Mouse (Mus musculus) MEL (cell line): Measurements from ENCODE around the gene Traf5.

Experiments used
- CTCF ChIP-seq, 3 experiments: IDR thresholded peaks in 2 of 3; conservative IDR thresholded peaks in 1 of 3; 2 replicates each; pipeline ENCODE4 v1.5.1; 2011 to 2012; ENCODE audit warnings: low read length in 3 of 3, low read depth in 2 of 3, mild to moderate bottlenecking in 2 of 3, improper control_type of control experiment in 1 of 3, inconsistent platforms in 1 of 3, mixed read lengths in 1 of 3, moderate library complexity in 1 of 3; ENCODE audit not compliant: control insufficient read depth in 1 of 3, insufficient read depth in 1 of 3, poor library complexity in 1 of 3, severe bottlenecking in 1 of 3
- E2F4 ChIP-seq: IDR thresholded peaks from 2 replicates; pipeline ENCODE4 v1.6.1; 2011; ENCODE audit warnings: low read depth, low read length, improper control_type of control experiment, borderline replicate concordance
- EP300 ChIP-seq, 2 experiments: IDR thresholded peaks; 2 replicates each; pipeline ENCODE4 v1.6.1; 2011; ENCODE audit warnings: improper control_type of control experiment in 2 of 2, low read length in 2 of 2, low read depth in 1 of 2, mild to moderate bottlenecking in 1 of 2
- GATA1 ChIP-seq: IDR thresholded peaks from 2 replicates; pipeline ENCODE4 v1.6.1; 2011; ENCODE audit warnings: low read depth, low read length, improper control_type of control experiment
- HCFC1 ChIP-seq: IDR thresholded peaks from 2 replicates; pipeline ENCODE4 v1.6.1; 2012; ENCODE audit warnings: low read depth, mild to moderate bottlenecking, inconsistent platforms, low read length, improper control_type of control experiment, moderate library complexity
- KAT2A ChIP-seq: conservative IDR thresholded peaks from 2 replicates; pipeline ENCODE4 v1.6.1; 2012; ENCODE audit warnings: low read depth, low read length, improper control_type of control experiment, inconsistent platforms
- MAX ChIP-seq: IDR thresholded peaks from 2 replicates; pipeline ENCODE4 v1.6.1; 2011; ENCODE audit warnings: low read length, improper control_type of control experiment
- NELFE ChIP-seq: IDR thresholded peaks from 2 replicates; pipeline ENCODE4 v1.6.1; 2011; ENCODE audit warnings: low read depth, low read length, improper control_type of control experiment
- POLR2A ChIP-seq, 2 experiments: IDR thresholded peaks; 2 replicates each; pipeline ENCODE4 v1.6.1; 2011 to 2012; ENCODE audit warnings: low read length in 2 of 2, mild to moderate bottlenecking in 2 of 2, control low read depth in 1 of 2, improper control_type of control experiment in 1 of 2, low read depth in 1 of 2, moderate library complexity in 1 of 2; ENCODE audit not compliant: control insufficient read depth in 1 of 2, insufficient read depth in 1 of 2, poor library complexity in 1 of 2
- POLR2AphosphoS2 ChIP-seq: IDR thresholded peaks from 2 replicates; pipeline ENCODE4 v1.6.1; 2011; ENCODE audit warnings: low read length, improper control_type of control experiment
- TAL1 ChIP-seq: IDR thresholded peaks from 2 replicates; pipeline ENCODE4 v1.6.1; 2012; ENCODE audit warnings: mild to moderate bottlenecking, inconsistent platforms, low read length, moderate library complexity, mixed read lengths
- UBTF ChIP-seq: IDR thresholded peaks from 2 replicates; pipeline ENCODE4 v1.6.1; 2012; ENCODE audit warnings: low read depth, mild to moderate bottlenecking, inconsistent platforms, low read length, improper control_type of control experiment, moderate library complexity, borderline replicate concordance; ENCODE audit not compliant: insufficient read depth
- USF2 ChIP-seq, 2 experiments: IDR thresholded peaks; 2 replicates each; pipeline ENCODE4 v1.6.1; 2011 to 2012; ENCODE audit warnings: improper control_type of control experiment in 2 of 2, low read length in 2 of 2, borderline replicate concordance in 1 of 2, inconsistent platforms in 1 of 2, low read depth in 1 of 2, mild to moderate bottlenecking in 1 of 2; ENCODE audit not compliant: insufficient read depth in 1 of 2

DNA sequence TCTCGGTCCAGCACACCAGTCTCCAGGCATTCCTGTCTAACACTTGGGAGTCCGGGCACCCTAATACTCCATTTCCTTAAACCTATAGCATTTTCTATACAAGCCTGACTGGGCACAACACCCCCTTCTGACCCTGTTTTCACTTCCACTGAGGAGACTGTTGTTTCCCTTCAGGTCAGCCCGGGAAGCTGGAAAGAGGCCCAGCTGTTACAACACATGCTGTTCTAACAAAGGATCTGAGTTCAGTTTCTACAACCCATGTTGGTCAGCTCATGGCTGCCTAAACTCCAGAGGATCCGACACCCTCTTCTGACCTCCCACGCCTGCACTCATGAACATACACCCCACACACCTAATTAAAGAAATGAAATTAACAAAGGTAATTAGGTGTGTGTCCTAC lies 39.4 kb downstream of the Traf5 start:
- TF ChIP-seq HCFC1 (no peak), CTCF (IDR thresholded peaks at IDR 0.05 in 2 of 3, conservative IDR thresholded peaks at IDR 0.05 in 1 of 3; ENCODE audit: control insufficient read depth in 1 of 3, insufficient read depth in 1 of 3, low read depth in 2 of 3, low read length in 3 of 3, poor library complexity in 1 of 3, severe bottlenecking in 1 of 3) (no peak), E2F4 (no peak), POLR2A (IDR thresholded peaks at IDR 0.05; ENCODE audit: control insufficient read depth in 1 of 2, insufficient read depth in 1 of 2, low read depth in 1 of 2, low read length in 2 of 2, poor library complexity in 1 of 2) (no peak), UBTF (no peak), TAL1 (no peak), KAT2A (no peak), EP300 (IDR thresholded peaks at IDR 0.05; ENCODE audit: low read depth in 1 of 2, low read length in 2 of 2) (no peak), USF2 (IDR thresholded peaks at IDR 0.05; ENCODE audit: borderline replicate concordance in 1 of 2, insufficient read depth in 1 of 2, low read depth in 1 of 2, low read length in 2 of 2) (no peak), MAX (no peak), NELFE (no peak), POLR2AphosphoS2 (no peak), GATA1 (no peak)
